Mouse (Mus musculus): Measurements from ENCODE around the gene Olfr688.

Gene Olfr688

DNA sequence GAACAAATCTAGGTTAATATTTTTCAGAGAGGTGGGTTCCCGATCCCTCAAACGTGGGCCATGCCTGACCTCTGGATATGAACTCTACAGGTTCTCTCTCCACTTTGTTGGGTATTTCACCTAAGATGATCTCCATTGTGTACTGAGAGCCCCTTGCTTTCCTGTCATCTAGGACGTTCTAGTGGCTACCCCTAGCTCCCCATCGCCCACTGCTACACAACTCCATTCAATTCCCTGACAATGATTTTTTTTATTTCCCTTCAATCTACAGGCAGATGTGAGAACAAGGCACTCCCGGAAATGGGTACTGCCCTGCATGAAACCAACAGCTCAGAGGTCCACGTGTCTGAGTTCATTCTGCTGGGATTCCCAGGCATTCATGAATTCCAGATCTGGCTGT is at the start of gene Olfr688:
Gene Olfr688 (plus strand): TSS at position 301 of the 400 bp plus-strand sequence.
- no peak for DNase-seq

DNA sequence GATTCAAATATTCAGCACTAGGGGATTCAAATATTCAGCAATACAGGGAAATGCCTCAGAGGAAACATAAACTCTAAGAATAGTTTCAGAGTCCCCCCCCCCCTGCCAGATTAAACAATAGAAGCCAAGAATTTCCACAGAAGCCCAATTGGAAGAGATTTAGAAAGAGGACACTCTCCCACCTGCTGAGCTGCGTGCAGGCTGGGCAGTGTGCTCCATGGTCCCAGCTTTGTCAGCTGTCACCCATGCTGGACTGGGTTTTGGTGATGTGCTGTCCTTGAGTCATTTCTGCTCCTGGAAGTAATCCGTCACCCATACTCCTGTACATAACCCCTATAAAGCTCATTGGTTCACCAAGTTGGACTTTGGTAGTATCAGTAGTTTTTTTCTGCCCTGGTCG is 40.2 kb upstream of the Olfr688 start:
- DNase-seq = no peak

DNA sequence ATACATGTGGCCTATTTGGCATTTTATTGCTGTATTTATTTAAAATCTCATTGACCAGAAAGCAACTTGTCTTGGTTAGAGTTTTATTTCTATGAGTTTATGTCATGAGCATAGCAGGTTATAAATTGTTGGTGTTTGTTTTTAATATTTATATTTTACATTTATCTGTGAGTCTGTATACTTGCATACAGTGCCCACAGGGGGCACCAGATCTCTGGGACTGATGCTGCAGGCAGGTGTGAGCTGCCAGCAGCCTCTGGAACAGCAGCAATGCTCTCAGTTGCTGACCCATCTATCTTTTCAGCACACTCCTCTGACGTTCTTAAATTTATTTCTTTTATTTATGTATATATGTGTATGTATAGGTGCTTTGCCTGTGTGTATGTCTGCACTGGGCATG is 39.7 kb upstream of the Olfr688 start:
- DNase-seq = no peak

DNA sequence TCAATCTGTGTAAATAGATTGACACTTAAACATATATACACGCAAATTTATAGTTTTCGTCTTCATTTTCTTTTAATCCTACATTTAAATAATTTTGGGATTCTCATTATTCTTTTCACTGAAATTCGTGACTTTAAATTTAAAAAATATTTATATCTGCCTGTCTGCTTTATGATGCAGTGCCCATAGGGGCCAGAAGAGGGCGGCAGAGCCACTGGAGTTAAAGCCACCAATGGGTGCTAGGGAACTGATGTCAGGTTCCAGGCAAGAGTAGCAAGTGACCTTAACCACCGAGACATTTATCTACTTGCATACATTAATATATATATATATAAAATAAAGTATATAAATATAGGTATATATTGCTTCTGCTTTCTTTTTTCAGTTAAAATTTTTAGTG is 31.2 kb upstream of the Olfr688 start:
- no peak for DNase-seq

DNA sequence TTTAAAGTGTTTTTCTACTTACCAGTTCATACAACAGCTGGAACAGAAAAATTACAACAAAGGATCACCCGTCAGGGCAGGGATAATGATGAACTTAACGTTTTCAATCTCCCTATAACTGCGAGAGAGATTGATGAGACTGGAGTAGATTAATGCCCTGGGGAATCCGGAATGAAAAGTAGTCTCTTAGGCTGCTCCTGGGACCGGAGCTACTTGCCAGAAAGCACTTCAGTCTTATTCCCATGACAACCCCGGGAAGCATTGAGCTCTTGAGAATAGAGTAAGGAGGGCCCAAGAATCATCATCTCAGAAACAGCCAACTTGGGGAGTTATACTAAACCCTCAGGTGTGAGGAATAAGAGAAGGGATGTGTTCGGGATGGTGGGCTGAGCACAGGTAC is 15.5 kb upstream of the Olfr688 start:
- DNase-seq = no peak

DNA sequence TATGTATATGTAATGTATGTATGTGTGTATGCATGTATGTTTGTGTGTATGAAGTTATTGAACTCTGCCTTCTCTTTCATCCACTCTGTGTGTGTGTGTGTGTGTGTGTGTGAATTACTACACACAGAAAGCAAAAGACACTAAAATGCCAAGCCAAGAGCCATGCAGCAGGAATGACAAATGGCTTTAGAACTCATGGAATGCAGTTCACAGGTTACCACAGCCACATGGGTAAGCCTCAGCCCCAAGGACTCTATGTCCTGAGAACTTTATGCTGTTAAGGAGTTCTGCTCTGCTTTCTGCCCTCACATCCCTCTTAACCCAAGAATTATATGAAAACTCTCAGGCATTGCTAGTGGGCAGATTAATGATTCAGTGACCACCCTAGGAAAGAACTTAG is 2.2 kb downstream of the Olfr688 start:
- DNase-seq = no peak

DNA sequence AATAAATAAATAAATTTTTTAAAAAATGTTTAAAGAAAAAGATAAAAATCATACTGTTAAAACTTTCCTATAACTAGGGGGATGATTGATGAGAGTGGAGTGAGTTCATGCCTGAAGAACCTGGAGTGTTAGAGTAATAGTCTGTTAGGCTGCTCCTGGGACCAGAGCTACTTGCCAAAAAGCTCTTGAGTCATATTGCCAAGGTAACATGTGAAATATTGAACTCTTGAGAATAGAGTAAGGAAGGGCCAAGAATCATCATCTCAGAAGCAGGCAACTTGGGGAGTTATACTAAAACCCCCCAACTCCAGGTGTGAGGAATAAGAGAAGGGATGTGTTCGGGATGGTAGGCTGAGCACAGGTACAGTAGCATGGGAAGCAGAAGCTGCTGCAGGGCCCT is 23.0 kb downstream of the Olfr688 start, which contains the start of gene Olfr689:
Gene Olfr689 (plus strand): TSS at position 301 of the 400 bp plus-strand sequence.
- DNase-seq = no peak

DNA sequence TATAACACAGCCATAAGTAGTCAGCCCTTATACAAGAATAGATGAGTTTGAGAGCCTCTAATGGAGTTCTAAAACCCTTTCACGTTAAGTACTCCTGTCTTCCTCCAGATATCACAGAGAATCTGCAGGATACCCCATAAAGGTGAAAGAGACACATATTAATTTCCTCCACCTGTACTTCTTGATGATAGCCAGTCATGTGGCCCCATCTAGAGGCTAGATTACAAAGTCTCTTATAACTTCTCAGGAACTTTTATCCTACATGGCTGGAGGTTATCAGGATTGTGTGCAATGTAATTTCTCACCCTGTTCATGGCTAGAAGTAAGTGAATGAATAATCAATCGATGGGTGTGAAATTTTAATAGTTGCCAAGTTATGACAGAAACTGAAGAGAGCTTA is 37.4 kb downstream of the Olfr688 start:
- no peak for DNase-seq

DNA sequence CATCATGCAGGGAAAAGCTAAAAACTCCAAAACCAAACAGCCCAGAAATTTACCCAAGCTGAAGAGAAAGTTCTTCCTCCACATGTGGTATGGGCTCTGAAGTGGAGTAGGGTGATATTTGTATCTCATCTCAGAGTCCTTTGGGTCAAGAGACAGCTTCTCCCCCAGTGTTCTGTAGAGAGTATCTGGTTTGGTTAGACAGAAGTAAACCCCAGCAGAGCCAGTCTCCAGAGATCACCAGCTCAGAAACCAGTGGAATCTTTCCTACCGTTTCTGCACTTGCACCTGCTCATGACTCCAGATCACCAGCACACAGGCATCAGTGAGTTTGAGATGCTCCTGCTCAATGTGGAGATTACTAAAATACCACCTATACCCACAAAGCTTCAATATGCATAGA is 46.1 kb downstream of the Olfr688 start, which contains the start of gene Olfr690:
Gene Olfr690 (minus strand): TSS at position 101 of the 400 bp plus-strand sequence.
- DNase-seq = no peak

Measured in cerebellum, adult 18-20 months (tissue).